Mouse (Mus musculus) thymus, postnatal 14 days (tissue): ENCODE measurements around the gene Vmn2r97.
"Not testable (repeated sequence)": the region's sequence is repeated elsewhere in the genome, so short reads cannot be mapped to it uniquely, and the experiment has no call there.

ENCODE experiments used
- DNase-seq: peaks from one replicate; pipeline ENCODE4 v3.0.0; 2021

Gene Vmn2r97

DNA sequence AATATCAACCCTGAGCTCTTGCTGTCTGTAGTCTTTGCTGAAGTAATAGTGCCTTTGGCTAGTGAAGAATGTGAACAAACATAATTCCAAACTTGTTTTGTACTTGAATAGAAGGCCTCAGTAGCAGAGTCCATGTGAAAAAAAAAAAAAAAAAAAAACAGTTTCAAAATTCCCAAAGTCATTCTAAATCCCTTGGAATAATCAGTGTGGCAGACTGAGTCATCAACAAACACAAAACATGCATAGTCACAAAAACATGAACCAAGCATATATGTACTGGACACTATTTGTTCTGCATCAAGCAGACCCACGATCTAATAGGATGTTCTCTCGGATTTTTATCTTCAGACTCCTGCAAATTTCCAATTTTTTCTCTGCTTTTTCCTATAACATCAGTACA lies at the start of gene Vmn2r97:
TSS of gene Vmn2r97 (plus strand) at position 301 of the 400 bp plus-strand sequence.
- DNase-seq = not testable (repeated sequence)

DNA sequence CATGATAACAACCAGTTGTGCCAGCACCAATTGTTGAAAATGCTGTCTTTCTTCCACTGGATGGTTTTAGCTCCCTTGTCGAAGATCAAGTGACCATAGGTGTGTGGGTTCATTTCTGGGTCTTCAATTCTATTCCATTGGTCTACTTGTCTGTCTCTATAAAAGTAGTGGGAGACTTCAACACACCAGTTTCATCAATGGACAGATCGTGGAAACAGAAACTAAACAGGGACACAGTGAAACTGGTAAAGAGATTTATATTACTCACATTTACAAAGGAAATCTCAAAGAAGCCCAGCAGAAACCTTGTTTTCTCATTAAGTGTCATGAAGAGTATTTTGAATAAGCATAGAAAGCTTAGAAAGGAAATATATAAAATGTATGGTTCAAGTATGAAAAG lies 31.7 kb upstream of the Vmn2r97 start:
- DNase-seq = not testable (repeated sequence)

DNA sequence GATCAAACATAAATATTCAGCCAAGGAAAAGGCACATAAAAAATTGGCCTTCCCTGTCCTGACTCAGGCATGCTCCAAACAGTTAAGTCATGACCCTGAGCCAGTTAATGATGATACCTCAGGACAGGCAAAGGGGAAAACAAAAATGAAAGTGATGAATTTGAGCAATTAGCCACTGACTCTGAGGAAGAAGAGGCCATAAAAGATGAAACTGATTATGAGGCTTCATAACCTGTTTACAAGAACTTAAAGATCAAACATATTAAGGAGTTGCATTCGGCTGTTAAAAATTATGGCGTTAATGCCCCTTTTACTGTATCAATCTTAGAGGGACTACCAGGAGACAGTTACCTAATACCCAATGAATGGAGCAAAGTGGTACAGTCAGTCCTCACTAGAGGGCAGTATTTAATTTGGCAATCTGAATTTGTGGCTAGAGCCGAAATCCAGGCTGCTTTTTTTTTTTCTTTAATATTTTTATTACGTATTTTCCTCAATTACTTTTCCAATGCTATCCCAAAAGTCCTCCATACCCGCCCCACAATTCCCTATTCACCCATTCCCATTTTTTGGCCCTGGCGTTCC lies 24.3 kb upstream of the Vmn2r97 start:
- no peak for DNase-seq

DNA sequence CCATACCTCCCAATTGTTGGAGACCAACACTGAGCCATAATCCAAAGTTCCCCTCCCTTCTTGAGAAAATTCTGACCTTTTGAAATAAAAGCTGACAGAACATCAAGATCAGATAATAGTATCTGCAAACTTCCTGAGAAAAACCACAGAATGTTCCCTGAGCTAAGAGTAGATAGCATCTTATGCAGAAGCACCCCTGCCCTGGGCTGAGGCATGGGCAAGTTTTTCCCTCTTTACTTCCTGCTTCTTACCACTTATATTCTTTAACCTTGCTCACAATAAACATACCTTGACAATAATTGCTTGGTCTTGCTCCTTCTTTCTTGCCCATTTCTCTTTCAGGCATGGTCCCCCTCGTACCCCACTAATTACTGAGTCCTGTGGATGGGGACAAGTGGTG lies 43.7 kb downstream of the Vmn2r97 start:
- DNase-seq = not testable (repeated sequence)

DNA sequence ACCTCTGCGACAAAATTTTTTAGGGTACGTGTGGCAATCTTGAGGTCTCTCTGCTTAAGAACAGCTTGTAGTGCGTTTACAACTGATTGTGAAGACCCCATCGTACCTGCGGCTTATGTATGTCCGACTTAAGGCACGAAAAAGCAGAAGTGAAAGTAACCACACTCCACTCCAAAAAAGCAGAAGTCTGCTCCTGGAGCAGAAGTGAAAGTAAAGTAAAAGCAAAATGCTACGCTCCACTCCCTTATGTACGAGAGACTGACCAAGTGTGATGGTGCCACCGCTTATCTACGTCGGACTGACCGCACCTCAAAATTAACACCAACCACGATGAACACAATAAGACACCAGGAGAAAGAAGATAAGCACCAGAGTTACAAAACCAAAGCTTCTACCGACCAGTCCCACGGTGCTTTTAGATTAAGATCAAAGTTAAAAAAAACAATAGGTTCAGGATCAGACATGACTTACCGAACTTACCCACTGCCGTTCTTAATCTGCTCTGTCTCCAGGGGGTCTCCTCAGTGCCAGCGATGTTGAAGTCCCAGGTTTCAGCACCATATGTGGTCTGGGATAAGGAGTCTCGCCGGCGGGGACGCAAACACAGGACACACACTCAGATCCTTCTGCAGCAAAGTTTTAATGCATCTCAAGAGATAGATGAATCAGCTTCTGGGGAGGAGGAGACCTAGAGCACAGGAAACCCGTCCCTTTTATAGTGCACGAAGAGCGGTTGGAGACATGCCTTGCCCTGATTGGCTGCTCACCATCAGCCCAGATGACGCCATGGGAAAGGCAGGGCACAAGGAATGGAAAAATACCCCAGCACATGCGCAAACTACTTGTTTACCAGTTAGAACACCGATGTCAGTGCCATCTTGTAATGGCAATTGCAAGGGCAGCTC lies 54.5 kb downstream of the Vmn2r97 start:
- DNase-seq = no peak
